Mouse (Mus musculus) lung, postnatal 36 days (tissue): ENCODE measurements at regions not wholly inside any gene's neighbourhood (a gene's known extent, or its start where the extent isn't known, plus 50 kb on each side); places are given as distances from the start of the nearest gene placed in this dataset.
A peak's percentile ranks its signal among the peaks of the same experiment; 100 is the strongest.

ENCODE experiments used
- DNase-seq: peaks from one replicate; pipeline ENCODE4 v3.0.0; 2022; ENCODE audit warnings: mixed read lengths

GRCm38 (mm10) chr1:193623571-193623970, 253.5 kb upstream of the Camk1g start:
- no peak for DNase-seq

- no peak for DNase-seq
These were observed 248.2 kb upstream of the Camk1g start for GRCm38 (mm10) chr1:193618250-193618649.

- no peak for DNase-seq
These were observed 240.4 kb upstream of the Camk1g start for GRCm38 (mm10) chr1:193610471-193610870.

DNA sequence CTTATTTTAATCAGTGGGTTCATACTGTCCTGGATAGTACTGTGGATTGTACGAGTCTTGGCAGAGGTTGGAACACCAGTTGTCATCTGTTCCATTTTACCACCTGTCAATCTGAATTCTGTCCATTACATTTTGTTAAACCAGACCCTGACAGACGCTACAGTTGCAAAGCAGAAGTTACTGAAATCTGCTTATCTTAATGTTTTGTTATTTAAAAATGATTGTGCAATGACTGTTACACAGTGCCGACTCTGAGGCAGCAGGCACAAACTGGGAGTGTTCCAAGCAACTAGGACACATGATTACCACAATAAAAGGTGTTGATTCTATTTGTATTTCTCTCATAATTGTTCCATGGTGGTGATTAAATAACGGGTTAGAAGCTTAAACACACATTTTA, 229.8 kb upstream of the Camk1g start:
- no peak for DNase-seq

DNA sequence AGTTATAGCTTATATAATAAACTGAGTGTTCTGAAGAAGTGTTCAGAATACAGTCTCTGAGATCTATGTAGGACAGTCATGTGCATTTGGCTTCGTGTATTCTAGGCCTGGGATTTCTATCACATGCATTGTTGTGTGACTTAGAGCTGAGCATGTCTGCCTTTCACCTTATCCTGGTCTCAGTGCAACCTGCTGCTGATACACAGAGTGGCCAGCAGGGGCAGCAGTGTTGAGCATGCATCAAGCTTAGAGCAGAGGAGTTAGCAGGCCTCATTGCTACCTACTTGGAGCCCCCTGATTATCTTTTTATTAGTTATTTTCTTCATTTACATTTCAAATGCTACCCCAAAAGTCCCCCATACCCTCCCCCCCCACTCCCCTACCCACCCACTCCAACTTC, 229.1 kb upstream of the Camk1g start:
- DNase-seq, result peak; percentile 6

- no peak for DNase-seq
These were observed 220.3 kb upstream of the Camk1g start for GRCm38 (mm10) chr1:193590301-193590829.

GRCm38 (mm10) chr1:193588477-193589464, 218.7 kb upstream of the Camk1g start:
- peak; percentile 78 for DNase-seq

DNA sequence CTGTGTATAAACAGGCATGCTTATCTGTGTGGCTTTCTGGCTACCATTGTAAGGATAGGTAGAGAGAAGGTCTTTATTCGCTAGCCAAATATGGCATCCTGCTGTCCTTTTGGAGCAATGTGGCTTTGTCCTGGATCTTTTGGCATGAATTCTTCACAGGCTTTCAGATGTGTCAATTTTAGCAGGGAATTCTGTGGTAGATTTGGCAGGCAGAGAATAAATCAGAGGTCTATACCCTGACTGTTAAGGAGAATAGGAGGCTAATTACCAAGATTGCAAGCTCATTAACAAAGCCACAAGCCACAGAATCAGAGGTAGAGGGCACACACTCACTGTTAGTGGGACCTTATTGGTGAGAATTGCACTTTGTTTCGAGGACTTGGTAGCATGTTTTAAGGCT, 217.2 kb upstream of the Camk1g start:
- DNase-seq, result no peak

GRCm38 (mm10) chr1:193586896-193587295, 216.8 kb upstream of the Camk1g start:
- no peak for DNase-seq

DNA sequence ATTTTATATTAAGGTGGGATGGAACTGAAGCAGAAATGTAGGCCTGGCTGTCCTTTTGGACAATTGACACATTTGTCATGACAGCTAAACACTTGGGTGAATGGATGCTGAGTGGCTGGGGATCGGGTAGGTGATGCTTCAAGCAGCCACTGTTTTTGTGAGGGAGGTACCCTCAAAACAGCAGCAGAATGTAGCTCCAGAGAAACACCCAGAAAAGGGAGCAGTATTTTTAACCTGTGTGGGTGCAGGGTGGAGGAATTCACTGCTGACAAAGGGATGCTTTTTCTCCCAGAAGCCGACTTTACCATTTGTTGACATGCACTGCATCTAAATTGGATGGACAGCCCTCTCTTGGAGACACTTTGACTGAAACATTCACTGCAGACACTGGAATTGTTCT, 213.7 kb upstream of the Camk1g start:
- DNase-seq, result no peak

DNA sequence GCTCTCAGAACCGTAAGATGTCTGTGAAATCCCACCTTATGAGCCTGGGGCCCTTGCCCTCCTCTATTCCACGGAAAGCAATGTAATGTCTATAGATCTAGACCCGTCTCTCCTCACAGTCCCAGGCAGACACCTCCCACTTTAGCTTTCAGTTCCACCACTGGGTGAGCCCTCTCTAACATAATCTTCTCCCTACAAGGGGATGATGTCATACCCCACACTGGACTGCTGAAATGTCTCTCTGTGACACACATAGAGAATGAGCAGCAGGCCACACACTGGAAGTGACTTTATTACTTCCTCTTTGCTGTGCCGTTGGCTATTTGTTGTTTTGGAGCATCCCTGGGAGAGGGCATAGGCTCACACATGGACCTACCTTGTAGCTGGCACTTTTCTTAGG, 210.3 kb upstream of the Camk1g start:
- DNase-seq, result no peak

DNA sequence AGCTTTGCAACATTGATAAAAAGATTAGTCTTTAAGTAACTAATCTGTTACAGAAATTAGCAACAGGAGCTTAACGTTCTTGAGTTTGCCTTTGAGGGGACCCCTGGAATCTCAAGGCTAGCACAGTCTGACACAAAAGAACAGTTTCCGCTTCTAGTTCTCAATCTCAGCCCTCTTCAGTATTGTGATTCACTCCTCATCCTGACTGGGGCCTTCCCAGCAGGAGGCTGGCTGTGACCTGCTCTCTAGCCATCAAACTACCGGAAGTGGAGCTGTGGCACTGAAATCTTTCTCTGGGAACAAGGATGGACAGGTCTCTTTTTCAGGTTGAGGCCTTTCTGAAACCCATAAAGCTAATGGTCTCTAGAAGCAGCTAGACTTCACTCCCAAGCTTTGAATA, 209.6 kb upstream of the Camk1g start:
- DNase-seq, result no peak

GRCm38 (mm10) chr1:193578661-193579175, 208.6 kb upstream of the Camk1g start:
- no peak for DNase-seq

- DNase-seq, result no peak
These were observed 207.7 kb upstream of the Camk1g start for GRCm38 (mm10) chr1:193577821-193578220.

GRCm38 (mm10) chr1:193575986-193576713, 206.1 kb upstream of the Camk1g start:
- DNase-seq, result peak; percentile 81

GRCm38 (mm10) chr1:193572827-193573226, 202.7 kb upstream of the Camk1g start:
- DNase-seq, result no peak

- DNase-seq, result no peak
These were observed 202.3 kb upstream of the Camk1g start for GRCm38 (mm10) chr1:193572411-193572810.

GRCm38 (mm10) chr1:193571088-193571487, 201.0 kb upstream of the Camk1g start:
- DNase-seq, result no peak

DNA sequence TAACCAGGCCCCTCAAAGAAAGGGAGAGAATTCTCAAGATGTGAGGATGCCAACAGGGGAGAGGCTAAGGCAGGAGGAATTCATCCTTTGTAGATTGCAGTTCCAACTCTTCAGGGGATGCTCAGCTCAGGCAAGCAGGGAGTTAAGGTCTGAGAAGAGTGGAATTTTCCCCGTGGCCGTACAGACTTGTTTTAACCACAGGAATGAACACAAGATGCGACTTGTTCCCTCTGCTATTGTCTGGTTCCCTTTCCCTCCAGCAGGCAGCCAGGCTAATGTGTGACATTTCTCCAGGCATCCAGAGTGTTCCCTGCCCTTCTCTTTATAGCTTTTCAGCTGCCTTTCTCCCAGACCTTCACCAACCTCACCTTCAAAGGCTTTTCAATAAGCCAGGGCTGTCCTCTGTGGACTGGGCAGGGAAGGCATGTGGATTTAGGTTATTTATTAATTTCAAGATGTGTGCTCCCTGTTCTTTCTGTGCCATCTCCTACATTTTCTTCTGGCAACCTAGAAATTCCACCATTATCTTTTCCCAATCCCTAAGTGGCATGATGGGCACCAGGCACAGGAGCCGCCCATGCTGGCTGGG, 198.6 kb upstream of the Camk1g start:
- no peak for DNase-seq

GRCm38 (mm10) chr1:193567217-193567616, 197.1 kb upstream of the Camk1g start:
- no peak for DNase-seq

DNA sequence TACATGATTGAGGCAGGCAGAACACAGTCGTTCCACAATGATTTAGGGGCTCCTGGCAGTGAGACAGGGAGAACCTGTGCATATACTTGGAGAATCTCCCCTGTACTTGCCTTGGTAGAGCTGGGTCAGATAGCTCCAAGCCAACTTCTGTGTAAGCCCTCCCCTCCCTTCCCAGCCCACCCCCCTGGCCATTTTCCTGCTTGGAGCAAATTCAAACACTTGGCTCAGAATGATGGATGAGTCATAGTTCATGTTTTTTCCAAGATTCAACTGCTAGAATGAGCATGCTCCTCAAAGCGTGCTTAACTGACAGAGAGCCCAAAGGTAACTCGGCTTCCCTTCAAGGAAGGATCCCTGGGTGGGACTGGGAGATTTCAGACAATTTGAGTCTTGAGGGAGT, 194.1 kb upstream of the Camk1g start:
- DNase-seq, result no peak

- DNase-seq, result no peak
These were observed 192.1 kb upstream of the Camk1g start for GRCm38 (mm10) chr1:193562242-193562641.

GRCm38 (mm10) chr1:193558122-193558521, 188.0 kb upstream of the Camk1g start:
- no peak for DNase-seq
